Mouse (Mus musculus) lung, postnatal 0 days (tissue): Measurements from ENCODE around the gene Sorbs2.

Source experiments
- CTCF ChIP-seq: IDR thresholded peaks from 2 replicates; pipeline ENCODE4 v1.5.1; 2016; ENCODE audit warnings: antibody characterized with exemption, mild to moderate bottlenecking
- EP300 ChIP-seq: IDR thresholded peaks from 2 replicates; pipeline ENCODE4 v1.6.1; 2016; ENCODE audit warnings: antibody characterized with exemption, mild to moderate bottlenecking, control low read depth

DNA sequence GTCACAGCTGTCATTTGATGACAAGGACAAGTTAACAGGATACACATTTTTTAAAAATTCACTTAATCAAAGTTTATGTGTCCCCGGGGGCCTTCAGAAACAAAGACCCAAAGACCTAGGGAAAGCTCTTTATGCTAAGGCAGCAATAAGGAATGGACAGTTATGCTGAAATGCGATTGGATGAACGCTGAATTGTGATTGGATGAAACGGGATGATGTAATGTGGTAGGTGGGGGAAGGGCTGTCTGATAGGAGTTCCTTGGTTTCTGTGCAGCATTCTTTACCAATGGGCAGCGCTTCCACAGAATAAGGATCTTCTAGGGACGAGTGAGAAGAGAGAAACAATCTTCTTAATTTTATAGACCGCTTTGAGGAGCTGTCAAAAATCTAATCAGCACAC lies 108.0 kb downstream of the Sorbs2 start:
- no peak for TF ChIP-seq CTCF
- no peak for TF ChIP-seq EP300
